Mouse (Mus musculus): ENCODE measurements around the gene Ikzf1.

GRCm38 (mm10) chr11:11672974-11673373, 11.8 kb upstream of the Ikzf1 start:
- TF ChIP-seq CTCF (IDR thresholded peaks at IDR 0.05; ENCODE audit: extremely low read depth, insufficient read depth, low read length) (no peak), POLR2A (IDR thresholded peaks at IDR 0.05; ENCODE audit: extremely low read depth, insufficient read depth, low read length) (no peak)
